Mouse (Mus musculus): ENCODE measurements around the gene Hist1h2bb. TPM values are rescaled to one million over a fixed set of nuclear protein-coding genes. Genes with fewer than 3 reads are reported as not detected.

Gene Hist1h2bb
- total RNA-seq, 2 experiments from 2014 or later, result 38.1 to 45.9 TPM

DNA sequence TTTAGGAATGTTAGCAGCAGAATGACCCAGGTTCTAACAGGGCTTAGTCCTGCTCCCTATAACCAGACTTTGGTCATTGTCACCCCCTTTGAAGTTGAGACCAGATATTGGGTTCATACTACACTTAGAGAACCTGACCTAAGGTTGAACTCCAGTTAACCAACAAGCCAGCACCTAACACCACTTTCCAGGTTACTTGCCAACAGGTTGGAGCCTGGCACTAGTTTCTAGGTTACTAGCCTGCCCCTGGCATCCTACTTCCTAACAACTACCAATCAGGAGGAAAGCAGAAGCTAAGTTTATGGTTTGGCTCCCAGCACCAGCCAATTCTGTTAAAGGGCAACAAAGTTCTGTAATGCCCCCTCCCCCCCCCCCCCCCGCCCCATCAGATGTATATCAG, 21.3 kb upstream of the Hist1h2bb start:
- DNase-seq (ENCODE audit: low spot score in 2 of 2), result peak in 1 of 2 experiments; percentile 6

DNA sequence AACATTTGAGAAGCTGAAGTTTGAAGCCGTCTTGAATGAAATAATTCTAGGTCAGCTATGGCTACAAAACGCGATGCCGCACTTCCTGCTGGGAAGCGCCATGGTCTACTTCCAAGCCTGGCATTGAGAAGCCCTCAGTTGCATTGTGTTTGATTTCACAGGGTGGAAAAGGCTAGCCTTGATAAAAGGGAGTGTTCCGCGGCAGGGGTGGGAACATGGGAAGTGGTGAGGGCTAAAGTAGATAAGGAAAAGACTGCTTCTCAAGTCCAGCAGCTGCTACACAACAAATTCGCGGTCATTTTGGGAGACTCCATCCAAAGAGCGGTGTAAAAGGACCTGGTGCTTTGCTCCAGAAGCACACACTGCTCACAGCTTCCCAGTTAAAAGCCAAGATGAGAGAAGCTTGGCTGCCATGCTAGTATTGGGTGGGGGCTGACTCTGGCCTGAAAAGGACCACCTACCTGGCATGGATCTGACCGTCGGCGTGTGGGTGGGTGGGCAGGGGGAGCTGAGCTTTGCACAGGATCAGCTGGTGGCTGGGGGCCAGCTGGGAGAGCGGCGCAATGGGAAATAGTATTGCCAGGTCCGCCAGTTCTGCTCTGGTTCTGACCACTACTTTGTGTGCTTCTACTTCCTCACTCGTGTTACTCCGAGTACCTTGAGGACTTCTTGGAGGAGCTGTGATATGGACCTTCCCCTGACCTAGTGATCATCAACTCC, 17.9 kb upstream of the Hist1h2bb start:
- DNase-seq (ENCODE audit: low spot score in 2 of 2), result peak in 1 of 2 experiments; percentile 4

DNA sequence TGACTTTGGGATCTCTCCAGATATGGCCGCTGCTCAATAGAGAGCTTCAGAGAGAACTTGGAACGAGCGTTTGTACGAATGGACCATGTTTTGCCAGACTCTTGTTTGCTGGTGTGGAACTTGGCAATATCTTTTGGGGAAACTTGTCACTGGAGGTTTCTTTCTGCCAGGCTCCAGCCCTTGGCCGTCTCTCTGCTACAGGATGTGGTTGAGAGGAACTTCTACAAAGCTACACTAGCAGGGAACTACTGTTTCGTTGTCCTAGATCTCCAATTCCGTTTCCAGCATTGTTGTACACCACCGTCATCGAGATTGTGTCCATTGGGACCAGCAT, 17.4 kb upstream of the Hist1h2bb start:
- DNase-seq (ENCODE audit: low spot score in 2 of 2), result peak in 1 of 2 experiments; percentile 12

DNA sequence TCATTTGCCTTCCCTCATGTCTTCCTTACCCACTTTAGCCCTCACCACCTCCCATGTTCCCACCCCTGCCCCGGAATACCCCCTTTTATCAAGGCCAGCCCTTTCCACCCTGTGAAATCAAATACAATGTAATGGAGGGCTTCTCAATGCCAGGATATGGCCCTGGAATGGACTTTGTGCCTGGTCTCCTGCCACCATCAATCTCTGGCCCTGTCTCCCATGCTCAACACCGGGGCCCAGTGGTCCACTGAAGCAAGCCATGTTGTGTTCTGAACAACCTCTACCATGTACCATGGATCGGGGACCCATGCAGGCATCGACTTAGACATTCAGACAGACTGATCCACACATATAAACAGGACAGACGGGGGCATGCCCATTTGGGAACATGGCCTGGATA, 16.8 kb upstream of the Hist1h2bb start:
- DNase-seq (ENCODE audit: low spot score in 2 of 2), result no peak

DNA sequence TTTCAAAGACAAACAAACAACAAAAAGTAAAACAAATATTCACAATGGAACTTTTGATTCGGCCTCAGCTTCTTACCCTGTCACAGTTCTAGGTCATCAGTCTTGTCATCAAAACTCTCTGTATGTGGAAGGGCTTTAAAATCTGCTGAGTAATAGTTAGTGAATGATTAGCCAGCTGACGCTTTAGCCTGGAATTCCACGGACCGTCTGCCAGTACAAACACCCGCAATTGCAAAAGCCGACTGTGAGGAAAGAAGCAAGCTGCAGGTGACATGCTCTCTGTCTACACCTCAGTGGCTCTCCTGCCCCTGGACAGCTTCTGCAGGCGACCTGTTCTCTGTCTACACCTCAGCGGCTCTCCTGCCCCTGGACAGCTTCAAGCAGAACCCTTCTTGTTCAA, 16.1 kb upstream of the Hist1h2bb start:
- no peak for DNase-seq (ENCODE audit: low spot score in 2 of 2)

DNA sequence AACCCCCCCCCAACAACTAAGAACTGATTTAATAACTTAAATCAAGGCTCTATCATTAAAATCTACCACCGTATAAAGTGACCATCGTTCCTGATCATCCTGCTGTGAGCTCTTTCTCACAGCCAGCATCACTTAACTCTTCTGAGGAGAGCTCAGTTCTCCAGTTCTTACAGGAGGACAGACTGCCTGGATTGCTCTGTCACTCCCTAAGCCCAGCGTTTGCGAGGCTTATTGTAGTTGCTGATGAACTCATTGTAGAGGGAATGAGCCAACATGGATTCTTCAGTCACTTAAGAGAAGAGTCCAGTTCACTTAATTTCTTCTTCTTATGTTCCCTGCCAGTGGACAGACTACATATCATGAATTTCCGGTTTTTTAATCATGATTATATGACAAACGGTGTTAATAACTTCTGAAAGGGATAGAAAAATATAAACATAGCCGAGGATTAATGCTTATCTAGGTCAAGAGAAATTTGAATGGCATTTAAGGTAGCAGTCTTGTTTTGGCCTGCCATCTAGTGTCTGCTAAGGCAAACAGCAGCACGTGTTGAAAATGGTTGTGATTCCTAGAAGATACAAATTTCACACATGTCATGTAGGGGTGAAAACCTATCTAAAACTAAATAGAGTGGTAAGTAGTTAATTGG, 14.3 kb upstream of the Hist1h2bb start:
- no peak for DNase-seq (ENCODE audit: low spot score in 2 of 2)

DNA sequence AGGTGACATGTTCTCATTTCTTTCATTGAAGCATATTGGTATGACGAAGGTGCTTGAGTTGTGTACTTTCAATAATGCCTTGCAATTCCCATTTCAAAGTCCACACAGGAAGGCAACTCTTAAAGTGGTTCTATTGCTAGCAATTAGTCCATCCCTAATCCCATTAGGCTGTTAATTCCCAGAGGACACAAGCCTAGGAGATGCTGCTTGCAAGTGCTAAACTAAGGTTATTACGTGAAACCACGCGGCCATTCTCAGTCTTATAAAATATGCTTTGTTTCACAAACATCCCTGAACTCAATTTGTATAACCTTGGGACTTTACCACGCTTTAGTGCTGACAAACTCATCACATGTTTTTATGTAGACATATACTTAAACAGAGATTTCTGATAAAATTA, 9.4 kb upstream of the Hist1h2bb start:
- no peak for DNase-seq (ENCODE audit: low spot score in 2 of 2)

DNA sequence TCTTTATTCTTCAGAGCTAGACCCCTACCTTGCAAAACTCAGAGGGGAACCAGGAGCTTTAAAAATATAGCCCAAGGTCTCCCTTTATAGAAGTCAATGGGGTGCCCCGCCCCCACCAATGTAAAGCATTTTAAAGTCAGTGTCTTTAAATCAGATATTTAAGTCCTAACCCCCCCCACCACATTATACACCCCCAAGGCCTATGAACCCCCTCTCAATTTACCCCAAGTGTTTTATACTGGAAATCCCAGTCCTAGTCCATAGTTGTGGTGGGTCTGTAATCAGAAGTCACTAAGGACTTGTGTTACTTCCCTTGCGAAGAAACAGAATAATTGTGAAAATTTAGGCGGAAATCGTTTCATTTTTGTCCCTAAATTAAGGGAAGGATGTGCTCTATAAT, 8.5 kb upstream of the Hist1h2bb start:
- no peak for DNase-seq (ENCODE audit: low spot score in 2 of 2)

DNA sequence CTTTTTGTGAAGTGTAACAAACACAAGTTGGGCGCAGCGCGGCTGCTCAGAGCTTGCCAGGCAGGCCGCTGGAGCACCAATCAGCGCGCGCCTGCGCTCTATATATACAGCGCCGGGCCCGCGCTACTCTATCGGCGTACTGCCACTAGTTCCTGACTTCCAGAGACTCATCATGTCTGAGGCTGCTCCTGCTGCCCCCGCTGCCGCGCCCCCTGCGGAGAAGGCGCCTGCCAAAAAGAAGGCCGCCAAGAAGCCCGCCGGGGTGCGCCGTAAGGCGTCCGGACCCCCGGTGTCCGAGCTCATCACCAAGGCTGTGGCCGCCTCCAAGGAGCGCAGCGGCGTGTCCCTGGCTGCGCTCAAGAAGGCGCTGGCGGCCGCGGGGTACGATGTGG, 7.9 kb upstream of the Hist1h2bb start, which contains the start of gene Hist1h1c:
Gene Hist1h1c (plus strand): TSS at position 132 of the 392 bp plus-strand sequence.
- DNase-seq (ENCODE audit: low spot score in 2 of 2), result peak; percentile 80 to 85

DNA sequence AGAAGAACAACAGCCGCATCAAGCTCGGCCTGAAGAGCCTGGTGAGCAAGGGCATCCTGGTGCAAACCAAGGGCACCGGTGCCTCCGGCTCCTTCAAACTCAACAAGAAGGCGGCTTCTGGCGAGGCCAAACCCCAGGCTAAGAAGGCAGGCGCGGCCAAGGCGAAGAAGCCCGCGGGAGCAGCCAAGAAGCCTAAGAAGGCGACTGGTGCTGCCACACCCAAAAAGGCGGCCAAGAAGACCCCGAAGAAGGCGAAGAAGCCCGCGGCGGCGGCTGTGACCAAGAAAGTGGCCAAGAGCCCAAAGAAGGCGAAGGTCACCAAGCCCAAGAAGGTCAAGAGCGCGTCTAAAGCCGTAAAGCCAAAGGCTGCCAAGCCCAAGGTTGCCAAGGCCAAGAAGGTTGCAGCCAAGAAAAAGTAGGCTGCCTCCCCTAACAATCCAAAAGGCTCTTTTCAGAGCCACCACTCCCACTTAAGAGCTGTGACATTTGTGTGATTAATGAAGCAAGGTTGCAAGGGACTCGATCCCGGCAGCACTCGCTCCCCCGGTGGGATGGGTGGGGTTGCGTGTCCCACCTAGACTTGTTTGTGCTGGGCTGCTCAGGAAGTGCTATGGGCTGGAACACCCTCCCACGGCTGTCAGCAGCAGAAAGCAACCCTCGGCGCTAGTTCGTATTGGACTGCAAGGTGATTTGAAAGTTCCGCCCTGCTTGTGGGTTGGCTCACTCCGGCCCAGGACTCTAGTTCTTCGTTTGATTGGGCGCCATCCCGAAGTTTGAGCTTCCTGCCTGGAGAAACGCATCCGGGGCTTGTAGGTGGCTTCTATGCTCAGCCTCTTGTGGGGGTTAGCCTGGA, 7.2 kb upstream of the Hist1h2bb start:
- DNase-seq (ENCODE audit: low spot score in 2 of 2), result peak; percentile 84 to 89

DNA sequence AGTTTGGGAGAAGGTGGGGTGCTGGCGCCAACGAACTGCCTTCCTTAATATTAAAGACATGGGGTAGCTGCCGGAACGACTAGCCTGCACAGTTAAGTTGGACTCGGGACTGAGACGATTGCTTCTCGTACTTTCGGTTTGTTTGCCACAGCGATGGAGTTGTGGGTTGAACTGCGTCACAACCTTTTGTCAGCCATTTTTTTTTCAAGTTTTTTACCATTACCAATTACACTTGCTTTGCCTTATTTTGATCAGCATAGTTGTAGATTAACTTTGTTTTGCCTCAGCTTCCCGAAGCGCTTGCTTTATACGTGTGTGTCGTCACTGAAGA, 6.6 kb upstream of the Hist1h2bb start:
- no peak for DNase-seq (ENCODE audit: low spot score in 2 of 2)

DNA sequence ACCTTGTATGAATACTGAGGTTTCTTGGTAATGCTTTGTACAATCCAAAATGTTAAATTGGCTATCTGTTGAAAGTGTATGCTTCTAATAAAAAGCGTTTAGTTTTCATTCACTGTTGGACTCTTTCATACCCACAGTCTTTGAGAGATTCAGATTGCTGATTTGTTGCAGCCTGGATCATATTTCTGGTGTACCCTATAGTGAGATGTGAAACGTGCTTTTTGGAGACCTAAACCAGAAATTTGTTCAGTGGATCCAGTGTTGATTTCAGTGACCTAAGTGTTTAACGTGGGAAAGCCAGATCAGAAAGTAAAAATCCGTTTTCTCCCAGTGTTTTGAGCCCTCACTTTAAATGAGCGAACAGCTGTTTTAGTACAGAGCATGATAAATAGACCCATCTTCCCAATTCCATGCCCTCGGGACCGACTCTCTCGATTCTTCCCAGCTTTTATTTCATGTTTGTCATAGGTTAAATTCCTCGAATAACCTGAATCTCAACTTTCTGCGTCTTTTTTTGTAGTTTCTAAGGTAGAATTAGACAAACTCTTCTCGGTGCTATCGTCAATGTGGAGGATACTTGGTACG, 6.2 kb upstream of the Hist1h2bb start:
- no peak for DNase-seq (ENCODE audit: low spot score in 2 of 2)

DNA sequence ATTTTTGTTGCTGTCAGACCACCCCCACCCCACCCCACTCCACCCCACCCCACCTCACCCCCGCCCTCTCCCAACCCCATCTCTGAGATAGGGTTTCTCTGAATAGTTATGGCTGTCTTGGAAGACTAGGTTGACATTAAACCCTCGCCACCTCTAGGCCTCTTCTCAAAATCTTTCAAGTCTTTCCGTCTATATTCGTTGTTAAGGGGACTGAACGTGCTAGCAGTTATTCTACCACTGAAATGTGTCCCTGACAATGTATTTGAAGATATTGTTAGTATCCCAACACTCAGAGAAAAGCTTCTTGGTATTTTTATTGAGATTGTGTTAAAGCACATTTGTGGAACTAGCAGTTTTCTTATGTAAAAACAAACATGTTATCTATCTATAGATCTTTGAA, 5.6 kb upstream of the Hist1h2bb start:
- no peak for DNase-seq (ENCODE audit: low spot score in 2 of 2)

DNA sequence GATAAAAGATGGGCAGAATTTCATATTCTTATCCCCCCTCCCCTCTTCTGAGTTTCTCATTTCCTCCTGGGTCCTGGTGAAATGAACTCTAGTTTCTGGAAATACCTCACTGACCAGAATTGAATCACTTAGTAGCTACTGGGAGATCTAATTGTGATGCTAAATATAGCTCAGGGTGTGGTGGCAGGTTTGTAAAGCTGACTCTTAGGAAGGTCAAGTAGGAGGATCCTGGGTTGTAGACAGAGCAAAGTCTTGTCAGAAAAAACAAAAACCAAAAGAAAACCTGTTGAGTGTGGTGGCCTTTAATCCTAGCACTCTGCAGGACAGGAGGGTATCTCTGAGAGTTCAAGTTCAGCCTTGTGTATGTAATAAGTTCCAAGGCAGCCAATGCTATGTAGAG, 4.5 kb upstream of the Hist1h2bb start:
- DNase-seq (ENCODE audit: low spot score in 2 of 2), result no peak

DNA sequence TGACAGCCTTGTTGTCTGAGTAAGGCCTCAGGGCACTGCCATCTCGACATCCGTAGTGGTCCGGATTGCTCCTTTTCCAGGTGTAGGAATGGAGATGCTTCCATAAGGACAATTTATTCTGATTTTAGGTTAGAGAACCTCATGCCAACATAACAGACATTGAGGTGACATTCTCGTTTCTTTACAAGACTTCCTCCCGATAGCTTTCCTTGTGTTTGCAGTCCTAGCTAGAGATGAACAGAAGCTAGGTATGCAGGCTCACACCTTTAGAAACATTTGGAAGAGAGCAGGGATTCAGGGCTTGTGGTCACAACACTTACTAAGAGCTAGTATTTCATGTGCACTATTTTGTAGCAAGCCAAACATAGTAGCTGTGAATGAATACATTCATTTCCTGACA, 3.3 kb upstream of the Hist1h2bb start:
- no peak for DNase-seq (ENCODE audit: low spot score in 2 of 2)

DNA sequence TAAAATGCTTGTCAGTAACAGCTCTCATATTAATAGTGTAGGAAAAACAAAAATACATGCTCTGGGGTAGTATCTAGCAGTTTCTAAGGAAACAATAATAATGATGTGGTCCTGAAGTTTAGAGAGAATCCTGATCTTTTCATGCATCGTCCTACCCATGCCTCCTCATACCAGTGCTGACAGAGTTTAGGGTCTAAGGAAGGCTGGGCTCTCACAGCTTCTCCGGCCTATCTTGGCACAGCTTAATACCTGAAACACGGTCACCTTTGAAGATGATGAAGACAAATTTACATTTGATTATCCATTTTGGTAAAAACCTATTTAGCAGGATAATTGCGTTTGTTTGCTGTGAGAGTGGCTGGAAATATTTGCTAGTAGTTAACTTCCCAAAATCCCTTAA, 2.6 kb upstream of the Hist1h2bb start:
- no peak for DNase-seq (ENCODE audit: low spot score in 2 of 2)

DNA sequence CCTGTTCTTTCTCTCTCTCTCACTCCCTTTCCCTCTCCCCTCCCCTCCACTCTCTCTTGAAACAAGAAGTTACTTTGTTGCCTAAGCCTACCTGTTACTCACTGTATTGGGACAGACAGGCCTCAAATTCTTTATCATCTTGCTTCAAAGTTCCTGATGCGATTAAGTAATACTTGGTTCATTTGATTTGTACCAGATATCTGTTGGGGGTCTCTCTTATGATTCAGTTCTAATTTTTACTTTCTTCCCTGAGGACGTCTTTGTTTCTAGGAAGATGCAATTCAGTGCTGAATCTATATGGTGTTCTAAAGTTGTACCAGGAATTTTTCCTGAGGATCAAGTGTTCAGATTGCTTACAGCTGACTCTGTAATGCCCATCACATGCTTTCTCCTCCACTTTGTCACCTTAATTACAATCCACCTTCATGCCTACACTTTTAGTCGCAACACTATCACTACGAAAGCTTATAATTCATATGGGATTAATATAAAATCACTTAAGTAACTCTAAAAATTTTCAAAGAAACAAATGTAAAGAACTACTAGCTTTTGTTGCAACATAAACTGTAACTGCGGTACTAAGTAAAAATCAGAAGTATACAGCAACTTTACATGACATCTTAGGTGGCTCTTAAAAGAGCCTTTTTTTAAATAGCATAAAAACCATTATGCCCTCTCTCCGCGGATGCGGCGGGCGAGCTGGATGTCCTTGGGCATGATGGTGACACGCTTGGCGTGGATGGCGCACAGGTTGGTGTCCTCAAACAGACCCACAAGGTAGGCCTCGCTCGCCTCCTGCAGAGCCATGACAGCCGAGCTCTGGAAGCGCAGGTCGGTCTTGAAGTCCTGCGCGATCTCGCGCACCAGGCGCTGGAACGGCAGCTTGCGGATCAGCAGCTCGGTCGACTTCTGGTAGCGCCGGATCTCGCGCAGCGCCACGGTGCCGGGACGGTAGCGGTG, 1.8 kb upstream of the Hist1h2bb start:
- DNase-seq (ENCODE audit: low spot score in 2 of 2), result no peak

DNA sequence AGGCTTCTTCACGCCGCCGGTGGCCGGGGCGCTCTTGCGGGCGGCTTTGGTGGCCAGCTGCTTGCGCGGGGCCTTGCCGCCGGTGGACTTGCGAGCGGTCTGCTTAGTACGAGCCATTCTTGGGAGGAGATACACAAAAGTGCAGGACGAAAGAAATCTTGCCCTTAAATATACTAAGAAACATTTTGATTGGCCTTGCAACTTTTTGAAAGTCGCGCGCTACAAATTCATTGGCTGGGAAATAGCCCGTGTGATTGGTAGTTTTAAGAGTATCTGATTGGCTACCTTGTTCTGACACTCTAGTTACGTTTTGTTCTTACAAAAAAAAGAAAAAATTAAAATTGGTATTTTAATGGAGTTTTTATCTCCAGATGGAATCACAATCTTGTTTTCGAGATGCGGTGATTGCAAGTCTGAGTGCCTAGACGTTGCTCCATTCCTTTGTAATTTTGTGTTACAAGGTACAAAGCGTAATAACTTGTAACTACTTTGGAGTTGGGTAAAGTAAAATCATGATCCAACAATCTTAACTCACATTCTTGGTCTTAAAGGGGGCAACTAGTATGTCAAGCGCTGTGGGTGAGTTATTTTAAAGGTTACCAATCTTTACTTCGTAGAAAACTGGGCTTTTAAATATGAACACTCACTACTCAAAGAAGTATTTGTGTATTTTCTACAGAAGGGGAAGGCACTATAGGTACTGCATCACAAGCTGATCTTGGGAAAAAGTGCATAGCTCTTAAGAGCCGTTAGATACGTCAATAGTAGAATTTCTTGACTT, 963 bp upstream of the Hist1h2bb start, which contains the start of gene Hist1h3c:
Gene Hist1h3c (minus strand): TSS at position 222 of the 781 bp plus-strand sequence.
- DNase-seq (ENCODE audit: low spot score in 2 of 2), result peak; percentile 87 to 89

DNA sequence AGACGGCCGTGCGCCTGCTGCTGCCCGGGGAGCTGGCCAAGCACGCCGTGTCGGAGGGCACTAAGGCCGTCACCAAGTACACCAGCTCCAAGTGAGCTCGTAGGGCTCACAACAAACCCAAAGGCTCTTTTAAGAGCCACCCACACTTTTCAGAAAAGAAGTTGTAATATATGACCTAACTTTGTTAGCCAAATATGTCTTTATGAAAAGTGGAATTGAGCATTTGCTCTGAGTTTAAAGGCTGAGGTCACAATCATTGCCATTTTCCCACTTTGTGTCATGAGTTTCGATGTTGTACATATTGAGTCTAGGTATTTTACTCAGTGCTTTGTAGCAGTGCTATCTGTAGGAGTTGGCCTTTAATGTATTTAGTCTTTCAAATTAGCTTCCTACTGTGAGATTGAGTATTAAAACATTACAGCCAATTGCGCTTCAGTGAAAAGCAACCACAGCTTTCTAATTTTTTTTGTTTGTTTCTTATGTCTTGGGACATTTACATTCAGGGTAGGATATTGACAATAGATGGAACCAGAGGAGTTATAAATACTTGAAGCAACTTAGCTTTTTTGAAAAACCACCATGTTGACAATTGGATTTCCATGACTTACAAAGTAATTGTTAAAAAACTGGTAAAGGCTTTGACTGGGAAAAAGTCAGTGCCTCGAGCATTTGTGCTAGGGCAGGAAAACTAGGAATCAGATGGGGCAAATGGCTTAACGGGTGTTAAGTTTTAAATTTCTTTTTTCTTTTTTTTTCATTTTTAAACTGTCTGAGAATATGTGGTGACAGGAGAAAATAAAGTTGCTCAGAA, 752 bp downstream of the Hist1h2bb start:
- DNase-seq (ENCODE audit: low spot score in 2 of 2), result no peak
